31 mouse cellular contexts compared by ENCODE assay signal in the genomic region with DNA sequence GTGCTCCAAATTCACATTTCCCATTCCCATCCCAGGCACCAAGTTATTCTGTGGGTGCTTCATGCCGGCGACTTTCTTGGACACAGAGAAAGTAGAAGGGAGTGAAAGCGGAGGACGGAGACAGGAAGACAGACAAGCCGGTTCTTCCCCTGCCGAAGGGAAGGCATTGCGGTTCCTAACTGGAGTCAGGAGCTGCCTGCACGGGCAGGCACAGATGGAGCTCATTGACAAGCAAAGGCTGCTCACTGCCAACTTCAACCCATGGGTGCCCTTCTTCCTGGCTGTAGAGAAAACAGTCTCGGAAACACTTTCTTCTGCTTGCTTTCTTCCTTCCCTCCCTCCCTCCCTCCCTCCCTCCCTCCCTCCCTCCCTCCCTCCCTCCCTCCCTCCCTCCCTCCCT. TPM values are rescaled to one million over a fixed set of nuclear protein-coding genes. Genes with fewer than 3 reads are reported as not detected.
DNase-seq lines count a peak whose midpoint lies in the region; ATAC-seq and TF ChIP-seq lines count a peak whose summit lies in the region.
"Had no signal": no experiment of that assay in that cellular context is flagged by ENCODE, and none has a peak within 500 bp of the region (broad histone marks: within the 10 kb centered on the region; RNA-seq: fewer than 3 reads in every experiment).

No protein-coding gene starts in this region.

- H3K4me2 ChIP-seq in midbrain, embryonic 15.5 days, result no peak overlapping the region
- H3K4me2 ChIP-seq: embryonic facial prominence, embryonic 15.5 days; forebrain, embryonic 13.5 days; heart, embryonic 15.5 days; hindbrain, embryonic 12.5 days; intestine, embryonic 15.5 days; limb, embryonic 12.5 days; liver, embryonic 15.5 days; lung, embryonic 14.5 days; neural tube, embryonic 13.5 days had no signal

- no peaks in the 10 kb centered on the region for H3K4me1 ChIP-seq in midbrain, embryonic 15.5 days
- H3K4me1 ChIP-seq: embryonic facial prominence, embryonic 10.5 days; embryonic facial prominence, embryonic 15.5 days; forebrain, embryonic 13.5 days; hindbrain, embryonic 12.5 days; intestine, embryonic 15.5 days; limb, embryonic 12.5 days; liver, embryonic 15.5 days; midbrain, embryonic 10.5 days; neural tube, embryonic 13.5 days had no signal

- no peaks in the 10 kb centered on the region for H3K27me3 ChIP-seq in midbrain, embryonic 15.5 days (replicated peaks)
- H3K27me3 ChIP-seq: embryonic facial prominence, embryonic 15.5 days; forebrain, embryonic 13.5 days; heart, embryonic 15.5 days; hindbrain, embryonic 12.5 days; intestine, embryonic 15.5 days; limb, embryonic 12.5 days; liver, embryonic 15.5 days; neural tube, embryonic 13.5 days had no signal

- no peaks in the 10 kb centered on the region; the same call in 1 of the 2 replicates for H3K9me3 ChIP-seq in midbrain, embryonic 15.5 days
- H3K9me3 ChIP-seq: embryonic facial prominence, embryonic 10.5 days; embryonic facial prominence, embryonic 15.5 days; forebrain, embryonic 13.5 days; heart, embryonic 15.5 days; hindbrain, embryonic 12.5 days; intestine, embryonic 15.5 days; limb, embryonic 12.5 days; liver, embryonic 15.5 days; midbrain, embryonic 10.5 days; neural tube, embryonic 13.5 days had no signal

- H3K4me3 ChIP-seq in layer of hippocampus, adult 2 months, result no peak overlapping the region
- H3K4me3 ChIP-seq in midbrain, embryonic 15.5 days, result no peak overlapping the region
- H3K4me3 ChIP-seq: embryonic facial prominence, embryonic 10.5 days; embryonic facial prominence, embryonic 15.5 days; forebrain, embryonic 13.5 days; heart, embryonic 15.5 days; hindbrain, embryonic 12.5 days; intestine, embryonic 15.5 days; limb, embryonic 12.5 days; liver, embryonic 15.5 days; midbrain, embryonic 10.5 days; neural tube, embryonic 13.5 days had no signal

- H3K36me3 ChIP-seq in midbrain, embryonic 15.5 days (replicated peaks), result no peaks in the 10 kb centered on the region
- H3K36me3 ChIP-seq: embryonic facial prominence, embryonic 10.5 days; embryonic facial prominence, embryonic 15.5 days; heart, embryonic 15.5 days; hindbrain, embryonic 12.5 days; intestine, embryonic 15.5 days; limb, embryonic 12.5 days; liver, embryonic 15.5 days; midbrain, embryonic 10.5 days; neural tube, embryonic 13.5 days had no signal

- H3K9ac ChIP-seq in midbrain, embryonic 15.5 days, result no peak overlapping the region
- H3K9ac ChIP-seq: embryonic facial prominence, embryonic 15.5 days; forebrain, embryonic 13.5 days; heart, embryonic 15.5 days; hindbrain, embryonic 12.5 days; intestine, embryonic 15.5 days; limb, embryonic 12.5 days; liver, embryonic 15.5 days; lung, embryonic 14.5 days; neural tube, embryonic 13.5 days had no signal

- DNase-seq in frontal cortex, postnatal 10 days (ENCODE audit: low spot score in 2 of 2), result no peak
- DNase-seq in right cerebral cortex, postnatal 10 days (ENCODE audit: low spot score in 2 of 2), result peak; percentile 34 to 38
- DNase-seq in right cerebral cortex, postnatal 36 days (ENCODE audit: low spot score in 2 of 2), result no peak
- DNase-seq in layer of hippocampus, adult 2 months (ENCODE audit: low spot score in 2 of 2), result peak; percentile 18 to 22
- peak; percentile 20 to 28 for DNase-seq in layer of hippocampus, postnatal 36 days
- DNase-seq: adrenal gland, adult 2 months; adrenal gland, postnatal 36 days; B cell, adult 2 months; cerebellum, adult 9-11 months; gastrocnemius, postnatal 10 days; heart, postnatal 36 days; kidney, adult 2 months; kidney, postnatal 36 days; lung, embryonic 14.5 days; lung, postnatal 14 days; thymus, adult 2 months; thymus, postnatal 4 days had no signal

- no peak overlapping the region for H3K27ac ChIP-seq in layer of hippocampus, adult 2 months
- no peak overlapping the region for H3K27ac ChIP-seq in midbrain, embryonic 15.5 days
- H3K27ac ChIP-seq: embryonic facial prominence, embryonic 10.5 days; embryonic facial prominence, embryonic 15.5 days; forebrain, embryonic 13.5 days; heart, embryonic 15.5 days; hindbrain, embryonic 12.5 days; hindbrain, postnatal 0 days; intestine, embryonic 15.5 days; limb, embryonic 12.5 days; liver, embryonic 15.5 days; midbrain, embryonic 10.5 days; neural tube, embryonic 13.5 days had no signal

- WGBS in midbrain, embryonic 15.5 days, result 82% methylated on average over 9 of the region's 9 CpGs

- ATAC-seq in frontal cortex, adult (ENCODE audit: low TSS enrichment), result peak; percentile 91
- no peak for ATAC-seq in midbrain, embryonic 15.5 days (replicated peaks)
- ATAC-seq: activated CD4-positive, CD25-positive, alpha-beta regulatory T cell, adult 4 months; forebrain, embryonic 13.5 days; hindbrain, postnatal 0 days; intestine, embryonic 15.5 days had no signal

- TF ChIP-seq CTCF in layer of hippocampus, adult 2 months (conservative IDR thresholded peaks at IDR 0.05), result no peak

RNA-seq across cellular contexts. Expression of gene Plk2, which starts 43.8 kb away (rescaled TPM):
- total RNA-seq in layer of hippocampus, adult 2 months (2021), result 100 to 1,000 TPM; 267 to 268 TPM
- 100 to 1,000 TPM; 258 to 262 TPM for total RNA-seq in layer of hippocampus, postnatal 36 days (2021)
- polyA plus RNA-seq in midbrain, embryonic 15.5 days (2015; fragmentation: Nextera tagmentation; extraction: Ambion mirVana), result 154 and 173 TPM in 2 replicates

Comparison
In these comparisons a context has a peak if more than half of its experiments do, and no peak if none do; other contexts are left out.
1. DNase-seq: peak in right cerebral cortex, postnatal 10 days (2 of 2), layer of hippocampus, adult 2 months (2 of 2) and layer of hippocampus, postnatal 36 days (2 of 2); none in frontal cortex, postnatal 10 days (0 of 2) and right cerebral cortex, postnatal 36 days (0 of 2).